Mouse (Mus musculus): ENCODE data around the gene Ube2ql1. TPM values are rescaled to one million over a fixed set of nuclear protein-coding genes. Genes with fewer than 3 reads are reported as not detected.

Gene Ube2ql1
- polyA plus RNA-seq, 1 experiment from 2014 or later: 0.55 TPM

DNA sequence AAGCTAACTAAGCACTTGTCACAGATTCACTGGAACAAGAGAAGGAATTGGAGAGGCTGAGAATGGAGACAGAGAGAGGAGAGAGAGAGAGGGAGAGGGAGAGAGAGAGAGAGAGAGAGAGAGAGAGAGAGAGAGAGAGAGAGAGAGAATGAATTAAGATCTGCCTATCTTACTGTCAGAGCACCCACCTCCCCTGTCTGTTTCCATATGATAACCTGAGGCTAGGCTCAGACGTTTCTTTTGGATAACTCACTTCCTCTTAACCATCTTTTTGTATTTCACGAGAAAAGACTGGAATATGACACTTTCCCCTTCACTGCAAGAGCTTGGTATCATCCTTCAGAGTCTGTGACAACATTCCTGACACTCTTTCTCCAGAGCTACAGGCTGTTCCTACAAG lies 32.8 kb downstream of the Ube2ql1 start:
- Histone ChIP-seq H3K4me1 (replicated peaks) (no peaks in the 10 kb centered on the region), H3K4me3 (no peak overlapping the region), H3K27me3 (no peaks in the 10 kb centered on the region), H3K9me3 (replicated peaks) (no peaks in the 10 kb centered on the region), H3K36me3 (no peaks in the 10 kb centered on the region), H3K9ac (no peak overlapping the region), H3K4me2 (no peak overlapping the region), H3K27ac (no peak overlapping the region)
- WGBS: 12% methylated on average over 2 of the region's 2 CpGs
- ATAC-seq (replicated peaks; ENCODE audit: insufficient number of reproducible peaks, insufficient read depth, low FRiP score, low read depth): no peak

DNA sequence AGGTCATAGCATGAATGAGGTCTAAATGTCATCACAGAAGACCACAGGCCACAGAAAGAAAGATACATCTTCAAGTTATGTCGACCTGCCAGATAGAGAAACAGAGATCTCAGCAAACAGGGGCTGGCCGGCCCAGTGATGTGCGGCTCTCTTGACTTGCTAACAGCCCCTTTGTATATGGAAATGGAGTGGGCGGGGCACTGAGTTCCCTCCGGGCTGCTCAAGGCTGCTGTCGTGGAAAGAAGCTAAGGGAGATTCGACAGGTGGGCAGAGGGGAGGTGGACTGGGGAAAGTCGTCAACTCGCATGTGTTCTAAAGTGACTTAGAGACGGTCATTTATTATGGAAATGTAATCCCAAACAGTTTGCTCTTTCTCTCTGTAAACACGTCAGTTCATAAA lies 36.2 kb downstream of the Ube2ql1 start:
- no peaks in the 10 kb centered on the region for H3K27me3 ChIP-seq
- ATAC-seq (replicated peaks; ENCODE audit: insufficient number of reproducible peaks, insufficient read depth, low FRiP score, low read depth): no peak
- no peak overlapping the region for H3K4me3 ChIP-seq
- H3K36me3 ChIP-seq: no peaks in the 10 kb centered on the region
- H3K27ac ChIP-seq: no peak overlapping the region
- no peaks in the 10 kb centered on the region for H3K9me3 ChIP-seq (replicated peaks)
- H3K9ac ChIP-seq: no peak overlapping the region
- H3K4me1 ChIP-seq (replicated peaks): no peaks in the 10 kb centered on the region
- H3K4me2 ChIP-seq: no peak overlapping the region
- WGBS: 23% methylated on average over 11 of the region's 11 CpGs

DNA sequence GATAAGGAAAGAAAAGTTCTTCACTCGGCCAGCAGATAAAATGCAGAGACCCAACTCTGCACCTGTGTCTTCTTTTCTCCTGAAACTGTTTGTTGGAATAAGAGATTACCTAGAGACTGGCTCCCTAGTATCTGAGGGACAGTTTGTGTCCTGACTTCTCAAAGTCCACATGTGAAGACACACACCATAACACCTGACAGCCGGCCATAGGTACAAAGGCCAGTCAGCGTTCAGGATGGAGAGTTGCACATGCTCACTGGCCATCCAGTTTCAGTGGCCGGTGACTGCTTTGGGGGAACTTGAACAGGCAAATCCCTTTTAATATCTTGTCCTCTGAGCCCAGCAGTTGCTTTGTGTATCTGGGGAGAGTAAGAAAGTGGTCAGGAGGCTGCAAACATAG lies 38.3 kb downstream of the Ube2ql1 start:
- no peak for ATAC-seq (replicated peaks; ENCODE audit: insufficient number of reproducible peaks, insufficient read depth, low FRiP score, low read depth)
- Histone ChIP-seq H3K9ac (no peak overlapping the region), H3K27ac (no peak overlapping the region), H3K4me2 (no peak overlapping the region), H3K4me1 (replicated peaks) (no peaks in the 10 kb centered on the region), H3K36me3 (no peaks in the 10 kb centered on the region), H3K9me3 (replicated peaks) (no peaks in the 10 kb centered on the region), H3K27me3 (no peaks in the 10 kb centered on the region), H3K4me3 (no peak overlapping the region)
- 82% methylated on average over 4 of the region's 4 CpGs for WGBS

DNA sequence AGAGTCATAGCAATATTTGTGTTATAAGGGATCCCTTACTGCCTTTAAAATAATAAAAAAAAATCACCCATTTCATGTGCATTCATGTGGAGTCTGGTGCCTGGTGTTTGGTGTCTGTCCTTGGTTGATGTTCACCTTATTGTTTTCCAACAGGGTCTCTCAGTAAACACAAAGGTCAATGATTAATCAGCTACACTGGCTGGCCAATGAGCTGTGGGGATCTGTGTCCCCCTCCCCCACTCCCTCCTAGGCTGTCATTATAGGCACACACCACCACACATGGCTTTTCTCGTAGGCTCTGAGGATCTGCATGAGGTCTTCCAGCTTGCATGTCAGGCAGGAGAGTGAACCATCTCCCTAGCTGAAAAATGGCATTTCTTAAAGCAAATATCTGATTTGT lies 38.9 kb downstream of the Ube2ql1 start:
- no peaks in the 10 kb centered on the region for H3K36me3 ChIP-seq
- no peak overlapping the region for H3K4me2 ChIP-seq
- H3K9me3 ChIP-seq (replicated peaks): no peaks in the 10 kb centered on the region
- no peaks in the 10 kb centered on the region for H3K4me1 ChIP-seq (replicated peaks)
- H3K27me3 ChIP-seq: no peaks in the 10 kb centered on the region
- ATAC-seq (replicated peaks; ENCODE audit: insufficient number of reproducible peaks, insufficient read depth, low FRiP score, low read depth): no peak
- H3K9ac ChIP-seq: no peak overlapping the region
- WGBS: 59% methylated on average over 1 of the region's 1 CpGs
- H3K4me3 ChIP-seq: no peak overlapping the region
- H3K27ac ChIP-seq: no peak overlapping the region

DNA sequence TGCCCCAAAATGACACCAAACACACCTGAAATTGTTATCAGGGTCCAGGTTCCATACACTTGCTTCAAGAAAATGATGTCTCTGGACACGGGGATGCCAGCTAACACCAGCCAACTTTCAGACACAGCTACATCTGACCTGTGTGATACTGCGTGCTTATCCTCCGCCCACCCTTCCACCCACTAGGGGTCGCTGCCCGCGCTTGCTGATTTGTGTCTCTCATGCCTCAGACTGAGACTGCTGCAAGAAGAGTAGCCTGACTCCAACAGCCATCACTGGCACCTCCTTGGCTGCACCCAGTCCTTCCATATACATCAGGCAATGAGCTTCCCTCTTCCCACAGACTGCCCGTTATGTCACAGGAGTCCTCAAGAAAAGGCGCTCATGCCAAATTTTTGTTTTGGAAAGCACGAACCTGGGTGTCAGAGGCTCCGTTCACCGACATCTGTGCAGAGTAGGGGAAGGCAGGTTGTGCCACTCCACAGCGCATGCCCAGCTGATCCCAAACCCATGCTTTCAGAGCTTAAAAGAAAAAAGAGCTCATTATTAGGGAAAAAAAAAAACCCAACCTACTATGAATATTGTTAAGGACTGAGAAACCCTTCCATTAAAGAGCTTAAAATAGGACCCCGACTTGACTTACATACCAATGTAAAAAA lies 43.2 kb downstream of the Ube2ql1 start:
- Histone ChIP-seq H3K4me1 (replicated peaks) (no peaks in the 10 kb centered on the region), H3K4me3 (no peak overlapping the region), H3K36me3 (no peaks in the 10 kb centered on the region), H3K9me3 (replicated peaks) (no peaks in the 10 kb centered on the region), H3K9ac (no peak overlapping the region), H3K4me2 (no peak overlapping the region), H3K27ac (no peak overlapping the region), H3K27me3 (no peaks in the 10 kb centered on the region; the same call in 1 of the 2 replicates)
- ATAC-seq (replicated peaks; ENCODE audit: insufficient number of reproducible peaks, insufficient read depth, low FRiP score, low read depth): no peak
- 42% methylated on average over 13 of the region's 13 CpGs for WGBS

DNA sequence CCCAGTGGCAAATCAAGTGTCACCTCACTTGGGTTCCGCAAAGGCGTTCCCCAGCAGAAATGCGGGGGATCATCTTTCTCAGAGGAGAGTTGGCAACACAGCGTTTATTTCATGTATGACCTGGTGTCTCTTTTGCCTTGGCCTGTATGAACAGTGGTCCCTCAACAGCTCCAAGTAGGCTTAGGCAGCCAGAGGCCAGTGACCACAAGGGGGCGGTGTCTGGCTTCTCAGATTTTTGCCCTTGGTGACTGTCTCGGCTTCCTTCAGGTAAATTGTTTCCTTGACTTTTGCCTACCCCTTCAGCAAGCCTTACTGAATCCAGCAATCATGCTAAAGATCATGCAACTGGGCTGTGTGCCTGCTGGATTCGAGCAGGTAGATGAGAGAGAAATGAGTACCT lies 48.6 kb downstream of the Ube2ql1 start:
- H3K36me3 ChIP-seq: no peaks in the 10 kb centered on the region
- no peak overlapping the region for H3K27ac ChIP-seq
- H3K9me3 ChIP-seq (replicated peaks): no peaks in the 10 kb centered on the region
- no peaks in the 10 kb centered on the region for H3K4me1 ChIP-seq (replicated peaks)
- H3K9ac ChIP-seq: no peak overlapping the region
- 32% methylated on average over 7 of the region's 7 CpGs for WGBS
- no peaks in the 10 kb centered on the region; the same call in 1 of the 2 replicates for H3K27me3 ChIP-seq
- no peak overlapping the region for H3K4me2 ChIP-seq
- no peak for ATAC-seq (replicated peaks; ENCODE audit: insufficient number of reproducible peaks, insufficient read depth, low FRiP score, low read depth)
- no peak overlapping the region for H3K4me3 ChIP-seq

DNA sequence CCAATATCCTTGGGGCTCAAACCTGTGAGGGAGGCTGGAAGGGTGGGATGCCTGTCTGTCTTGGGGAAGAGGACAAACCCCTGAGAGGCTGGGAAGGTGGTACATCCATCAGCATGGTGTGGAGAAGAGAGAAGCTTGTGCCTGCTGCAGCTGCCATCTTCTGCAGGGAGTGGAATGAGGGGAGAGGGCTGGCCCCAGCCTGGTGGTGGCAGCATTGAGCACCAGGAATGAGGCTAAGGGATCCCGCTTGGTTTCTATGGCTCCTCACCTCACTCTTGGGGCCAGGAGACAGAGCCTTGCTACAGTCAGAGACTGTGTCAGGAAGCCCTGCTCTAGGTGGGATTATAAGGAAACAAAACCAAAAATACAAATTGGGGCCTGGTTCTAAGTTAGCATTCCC lies 52.7 kb downstream of the Ube2ql1 start:
- H3K27me3 ChIP-seq: no peaks in the 10 kb centered on the region
- no peak overlapping the region for H3K9ac ChIP-seq
- no peaks in the 10 kb centered on the region for H3K9me3 ChIP-seq (replicated peaks)
- peaks cover 9% of the 10 kb centered on the region; the same call in 1 of the 2 replicates for H3K4me1 ChIP-seq (replicated peaks)
- no peak overlapping the region for H3K27ac ChIP-seq
- H3K36me3 ChIP-seq: no peaks in the 10 kb centered on the region
- WGBS: 32% methylated on average over 1 of the region's 1 CpGs
- no peak overlapping the region for H3K4me3 ChIP-seq
- ATAC-seq (replicated peaks; ENCODE audit: insufficient number of reproducible peaks, insufficient read depth, low FRiP score, low read depth): no peak
- H3K4me2 ChIP-seq: no peak overlapping the region

DNA sequence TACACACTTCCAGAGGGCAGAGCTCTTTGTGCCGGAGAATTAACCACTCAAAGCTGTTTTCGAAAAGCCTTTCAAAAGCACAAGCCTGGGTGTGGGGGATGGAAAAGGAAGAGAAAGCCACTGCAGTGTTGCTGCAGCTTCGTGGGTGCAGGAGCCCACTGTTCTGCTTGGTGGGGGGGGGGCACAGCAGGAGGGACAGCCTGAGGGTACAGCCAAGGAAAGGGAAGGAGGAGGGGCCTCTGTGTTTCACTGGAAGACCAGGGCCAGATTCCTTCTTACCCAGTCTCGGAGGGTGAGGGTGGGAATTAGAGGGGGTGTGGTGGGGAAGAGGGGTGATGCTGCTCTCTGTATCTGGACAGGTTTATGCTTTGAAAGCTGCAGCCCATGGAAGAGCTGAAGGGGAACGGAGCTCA lies 54.3 kb downstream of the Ube2ql1 start:
- WGBS: 42% methylated on average over 5 of the region's 5 CpGs
- no peak overlapping the region for H3K4me3 ChIP-seq
- H3K4me2 ChIP-seq: no peak overlapping the region
- H3K9me3 ChIP-seq (replicated peaks): no peaks in the 10 kb centered on the region
- no peaks in the 10 kb centered on the region for H3K36me3 ChIP-seq
- no peak overlapping the region for H3K9ac ChIP-seq
- H3K27ac ChIP-seq: no peak overlapping the region
- H3K4me1 ChIP-seq (replicated peaks): peaks cover 9% of the 10 kb centered on the region; the same call in 1 of the 2 replicates
- no peak for ATAC-seq (replicated peaks; ENCODE audit: insufficient number of reproducible peaks, insufficient read depth, low FRiP score, low read depth)
- no peaks in the 10 kb centered on the region for H3K27me3 ChIP-seq

DNA sequence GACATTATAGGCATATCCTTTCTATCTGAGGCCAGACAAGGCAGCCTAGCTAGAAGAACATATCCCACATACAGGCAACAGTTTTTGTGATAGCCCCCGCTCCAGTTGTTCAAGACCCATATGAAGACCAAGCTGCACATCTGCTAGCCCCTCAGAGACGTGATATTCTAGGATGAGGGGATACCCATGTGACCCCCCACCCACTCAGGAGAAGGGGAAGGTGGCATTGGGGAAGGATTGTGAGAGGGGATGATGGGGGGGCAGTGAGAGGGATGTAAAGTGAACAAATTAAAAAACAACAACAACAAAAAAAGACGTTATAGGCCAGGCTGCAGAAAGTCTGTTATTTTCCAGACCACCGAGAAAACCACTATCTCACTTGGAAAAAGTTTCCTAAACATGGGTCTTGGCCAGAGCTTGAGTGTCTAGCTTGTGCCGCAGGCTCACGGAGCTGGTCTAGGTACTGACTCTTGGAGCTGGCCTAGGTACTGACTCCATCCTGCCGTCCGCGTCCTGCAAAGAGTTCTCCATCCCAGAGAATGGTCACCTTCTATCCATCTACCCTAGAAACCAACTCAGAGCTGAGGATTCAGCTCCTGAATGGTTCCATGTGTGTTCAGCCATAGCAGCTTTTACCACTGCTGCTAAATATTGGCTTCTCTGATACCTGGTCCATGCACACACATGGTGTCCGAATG lies 65.6 kb downstream of the Ube2ql1 start:
- 39% methylated on average over 10 of the region's 10 CpGs for WGBS
- Histone ChIP-seq H3K27ac (no peak overlapping the region), H3K4me3 (no peak overlapping the region), H3K36me3 (no peaks in the 10 kb centered on the region), H3K4me2 (no peak overlapping the region), H3K4me1 (replicated peaks) (no peaks in the 10 kb centered on the region), H3K27me3 (no peaks in the 10 kb centered on the region), H3K9ac (no peak overlapping the region), H3K9me3 (replicated peaks) (no peaks in the 10 kb centered on the region)
- no peak for ATAC-seq (replicated peaks; ENCODE audit: insufficient number of reproducible peaks, insufficient read depth, low FRiP score, low read depth)

DNA sequence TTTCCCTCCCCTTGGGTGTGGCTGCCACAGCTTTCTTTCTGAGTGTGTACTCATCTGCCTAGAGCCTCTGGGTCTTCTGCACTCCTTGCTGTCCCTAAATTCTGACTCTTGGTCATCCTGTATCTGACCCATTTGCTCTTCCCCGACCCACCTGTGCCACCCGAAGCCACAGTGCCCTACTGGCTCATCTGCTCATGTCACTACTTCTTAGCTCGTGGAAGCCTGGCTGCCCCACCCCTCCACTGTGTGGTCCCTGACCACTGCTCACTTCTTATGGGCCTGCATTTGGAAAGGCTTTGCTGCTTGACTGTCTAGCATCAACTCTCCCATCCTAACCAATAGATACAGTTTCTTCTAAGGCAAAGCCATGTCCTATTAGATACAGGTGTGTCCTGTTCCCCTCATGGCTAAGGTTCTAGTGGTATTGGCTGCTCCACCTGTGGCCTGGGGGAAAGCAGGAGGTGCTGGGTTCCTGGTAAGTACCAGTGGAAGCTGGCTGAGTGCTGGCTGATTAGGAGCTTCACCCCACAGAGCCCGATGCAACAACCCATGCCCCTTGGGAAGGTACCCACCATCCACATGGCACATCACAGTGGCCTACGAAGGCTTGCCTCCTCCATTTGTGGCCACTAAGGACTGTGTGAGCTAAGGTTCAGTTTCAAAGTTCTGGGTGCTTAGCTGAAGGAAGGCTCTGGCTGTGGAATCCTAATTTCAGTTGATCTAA lies 66.3 kb downstream of the Ube2ql1 start:
- no peaks in the 10 kb centered on the region for H3K9me3 ChIP-seq (replicated peaks)
- H3K27ac ChIP-seq: no peak overlapping the region
- H3K4me3 ChIP-seq: no peak overlapping the region
- no peaks in the 10 kb centered on the region for H3K4me1 ChIP-seq (replicated peaks)
- H3K36me3 ChIP-seq: no peaks in the 10 kb centered on the region
- no peaks in the 10 kb centered on the region for H3K27me3 ChIP-seq
- 74% methylated on average over 5 of the region's 5 CpGs for WGBS
- ATAC-seq (replicated peaks; ENCODE audit: insufficient number of reproducible peaks, insufficient read depth, low FRiP score, low read depth): no peak
- H3K4me2 ChIP-seq: no peak overlapping the region
- no peak overlapping the region for H3K9ac ChIP-seq

DNA sequence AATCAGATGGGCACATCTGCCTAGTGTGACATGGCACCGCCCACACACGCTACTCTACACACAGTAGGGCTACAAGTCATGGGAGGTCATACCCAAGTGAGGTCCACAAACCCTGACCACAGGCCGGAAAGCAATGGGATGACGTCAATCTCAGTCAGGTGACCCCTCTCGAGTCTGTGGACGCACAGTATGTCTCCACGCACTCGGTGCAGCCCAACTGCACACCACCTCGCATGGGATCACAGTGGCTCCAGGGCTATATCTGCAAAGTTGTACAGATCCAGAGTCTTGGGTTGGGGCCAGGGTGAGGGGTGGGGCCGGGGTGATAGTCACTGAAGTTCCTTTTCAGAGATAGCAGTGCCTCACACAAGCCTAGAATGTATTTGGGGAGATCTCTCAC lies 67.1 kb downstream of the Ube2ql1 start:
- H3K4me3 ChIP-seq: no peak overlapping the region
- H3K36me3 ChIP-seq: no peaks in the 10 kb centered on the region
- H3K27ac ChIP-seq: no peak overlapping the region
- 82% methylated on average over 10 of the region's 10 CpGs for WGBS
- H3K9me3 ChIP-seq (replicated peaks): no peaks in the 10 kb centered on the region
- H3K9ac ChIP-seq: no peak overlapping the region
- H3K4me1 ChIP-seq (replicated peaks): no peaks in the 10 kb centered on the region
- H3K27me3 ChIP-seq: no peaks in the 10 kb centered on the region
- ATAC-seq (replicated peaks; ENCODE audit: insufficient number of reproducible peaks, insufficient read depth, low FRiP score, low read depth): no peak
- no peak overlapping the region for H3K4me2 ChIP-seq

All from heart, embryonic 15.5 days (tissue).